Mouse (Mus musculus) kidney, postnatal 0 days (tissue): ENCODE results near the gene AI413582. TPM values are rescaled to one million over a fixed set of nuclear protein-coding genes. Genes with fewer than 3 reads are reported as not detected.

ENCODE experiments used
- ATAC-seq: fragments of 200-750 bp; cut with Nextera tagmentation; replicated peaks from 2 replicates; pipeline ENCODE4 v1.8.0; 2017; ENCODE audit warnings: low read depth, moderate number of reproducible peaks, moderate TSS enrichment, moderate library complexity; ENCODE audit not compliant: low FRiP score
- DNase-seq: peaks from one replicate; pipeline ENCODE4 v3.0.0-alpha.2; 2016; ENCODE audit warnings: low spot score
- H3K27ac ChIP-seq: fragments of 300-500 bp; sonication (generic); 2 replicates; pipeline ENCODE4 v1.5.1; 2014; ENCODE audit warnings: mild to moderate bottlenecking
- H3K27me3 ChIP-seq: fragments of 300-500 bp; sonication (generic); 2 replicates; pipeline ENCODE4 v1.6.1; 2014; ENCODE audit warnings: low read length, mixed read lengths; ENCODE audit not compliant: insufficient read depth
- H3K36me3 ChIP-seq: fragments of 300-500 bp; sonication (generic); 2 replicates; pipeline ENCODE4 v1.6.1; 2014; ENCODE audit warnings: low read length, mixed read lengths; ENCODE audit not compliant: insufficient read depth
- H3K4me1 ChIP-seq: fragments of 300-500 bp; sonication (generic); replicated peaks from 2 replicates; pipeline ENCODE4 v1.6.1; 2014; ENCODE audit warnings: antibody characterized with exemption, low read length, mixed read lengths; ENCODE audit not compliant: insufficient read depth
- H3K4me2 ChIP-seq: fragments of 300-500 bp; sonication (generic); 2 replicates; pipeline ENCODE4 v1.6.1; 2014; ENCODE audit warnings: mild to moderate bottlenecking, low read length, moderate library complexity, mixed read lengths
- H3K4me3 ChIP-seq: fragments of 300-500 bp; sonication (generic); replicated peaks from 2 replicates; pipeline ENCODE4 v1.5.1; 2014; ENCODE audit warnings: low read depth, low read length
- H3K9ac ChIP-seq: fragments of 300-500 bp; sonication (generic); 2 replicates; pipeline ENCODE4 v1.6.1; 2014; ENCODE audit warnings: low read depth, low read length
- H3K9me3 ChIP-seq: fragments of 300-500 bp; sonication (generic); replicated peaks from 2 replicates; pipeline ENCODE4 v1.6.1; 2016; ENCODE audit warnings: low read length, inconsistent platforms, mixed read lengths
- CTCF ChIP-seq: IDR thresholded peaks from 2 replicates; pipeline ENCODE4 v1.5.1; 2016; ENCODE audit warnings: antibody characterized with exemption, low read depth, mild to moderate bottlenecking, moderate library complexity
- WGBS: fragments of 180-500 bp; shearing (Covaris S2); extraction: QIAGEN DNeasy Blood & Tissue Kit; methylation state at CpG from one replicate; pipeline ENCODE4 v1.1.7; 2014; 5-methylcytosine and 5-hydroxymethylcytosine counted together
- polyA plus RNA-seq: library from polyadenylated mRNA; unstranded; fragments of >200 nt; fragmentation: Nextera tagmentation; extraction: Ambion mirVana; gene quantifications from 2 replicates; pipeline ENCODE4 v1.2.1, GENCODE M21; 2015

AI413582 gene
- polyA plus RNA-seq, 1 experiment from 2014 or later = 34.5 TPM

DNA sequence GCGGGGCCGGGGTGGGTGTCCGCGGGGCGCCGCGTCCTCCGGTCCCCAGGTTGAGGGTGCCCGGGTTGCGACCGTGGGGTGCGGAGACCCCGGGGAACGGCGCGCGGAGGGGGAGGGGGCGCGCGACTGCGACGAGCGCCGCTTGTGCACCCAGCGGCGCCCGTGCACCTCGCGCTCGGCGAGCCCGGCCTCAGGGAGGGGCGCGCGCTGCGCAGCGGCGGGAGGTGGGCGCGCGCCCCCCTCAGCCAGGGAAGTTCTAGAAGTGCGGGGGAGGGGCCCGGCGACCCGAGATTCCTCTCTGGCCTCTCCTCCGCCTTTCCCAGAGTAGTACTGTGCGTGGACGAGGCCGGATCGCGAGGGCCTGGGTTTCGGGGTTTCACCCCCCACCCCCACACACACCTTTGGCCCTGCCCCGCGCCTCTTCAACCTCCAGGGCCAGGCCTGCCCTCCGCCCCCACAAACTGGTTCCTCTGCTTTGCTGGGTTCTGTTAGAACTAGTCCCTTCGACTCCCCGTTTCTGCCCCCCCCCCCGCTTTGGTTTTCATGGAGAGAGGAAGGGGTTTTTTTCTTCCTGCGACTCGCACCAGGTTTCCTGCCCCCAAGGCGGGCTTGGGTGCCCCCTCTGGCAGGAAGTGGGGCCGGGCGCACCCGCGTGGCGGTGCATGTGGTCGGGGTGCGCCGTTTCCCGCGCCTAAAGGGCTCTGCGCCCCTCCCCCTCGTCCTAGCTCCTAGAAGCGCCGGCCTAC is 8.2 kb downstream of the AI413582 start:
- Histone ChIP-seq H3K9me3 (no peaks in the 10 kb centered on the region), H3K4me3 (peak overlapping the region; percentile 77), H3K27me3 (no peaks in the 10 kb centered on the region), H3K27ac (peak overlapping the region; percentile 96), H3K36me3 (no peaks in the 10 kb centered on the region), H3K4me2 (peak overlapping the region; percentile 91), H3K9ac (peak overlapping the region; percentile 88), H3K4me1 (peaks cover 18% of the 10 kb centered on the region)
- peak; percentile 78 for DNase-seq
- peak; percentile 37; the same call in 1 of the 2 replicates for TF ChIP-seq CTCF
- 3% methylated on average over 48 of the region's 75 CpGs for WGBS
- ATAC-seq = 0 out of 2 replicates have a peak, but pooled peaks have one; percentile 9

DNA sequence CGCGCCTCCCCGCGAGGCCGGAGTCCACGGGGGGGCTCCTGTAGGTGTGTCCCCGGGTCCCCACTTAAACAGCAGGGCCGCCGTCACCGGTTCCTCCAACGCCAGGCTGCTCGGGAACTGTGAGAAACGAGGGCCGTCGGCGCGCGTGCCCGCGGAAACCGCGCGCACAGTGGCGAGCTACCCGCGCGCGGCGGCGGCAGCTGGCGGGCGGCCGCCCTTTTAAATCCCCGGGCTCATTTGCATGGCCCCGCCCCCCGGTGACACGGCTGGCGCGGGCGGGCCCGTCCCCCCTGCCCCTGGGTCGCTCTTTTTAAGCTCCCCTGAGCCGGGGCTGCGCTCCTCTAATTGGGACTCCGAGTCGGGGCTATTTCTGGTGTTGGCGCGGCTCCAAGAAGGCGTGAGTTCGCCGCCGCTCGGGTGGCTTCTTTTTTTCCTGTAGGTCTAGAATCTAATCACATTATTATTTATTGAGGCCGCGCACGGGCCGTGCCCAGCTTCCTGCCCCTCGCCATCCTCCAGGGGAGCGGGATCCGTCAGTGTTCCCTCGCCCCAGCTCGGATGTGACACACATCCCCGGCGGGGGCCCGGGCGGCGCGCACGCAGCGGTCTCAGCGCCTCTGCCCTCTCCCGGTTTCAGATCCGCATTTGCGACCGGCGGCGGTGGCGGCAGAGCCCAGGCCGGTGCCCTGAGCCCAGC is 9.1 kb downstream of the AI413582 start, which contains the start of gene Hmga1:
Hmga1 (plus strand) TSS at position 183 of the 697 bp plus-strand sequence.
- H3K36me3 ChIP-seq = no peaks in the 10 kb centered on the region
- H3K4me3 ChIP-seq = peak within 1 kb of the TSS; percentile 77
- peak; percentile 62 for ATAC-seq
- TF ChIP-seq CTCF = no peak
- peak within 1 kb of the TSS; percentile 96 for H3K27ac ChIP-seq
- DNase-seq = peak; percentile 90
- WGBS = under 1% methylated on average over 78 of the region's 79 CpGs
- H3K9me3 ChIP-seq = no peaks in the 10 kb centered on the region
- H3K9ac ChIP-seq = peak within 1 kb of the TSS; percentile 88
- peak within 1 kb of the TSS; percentile 91 for H3K4me2 ChIP-seq
- H3K27me3 ChIP-seq = no peaks in the 10 kb centered on the region
- H3K4me1 ChIP-seq = peaks cover 18% of the 10 kb centered on the region

DNA sequence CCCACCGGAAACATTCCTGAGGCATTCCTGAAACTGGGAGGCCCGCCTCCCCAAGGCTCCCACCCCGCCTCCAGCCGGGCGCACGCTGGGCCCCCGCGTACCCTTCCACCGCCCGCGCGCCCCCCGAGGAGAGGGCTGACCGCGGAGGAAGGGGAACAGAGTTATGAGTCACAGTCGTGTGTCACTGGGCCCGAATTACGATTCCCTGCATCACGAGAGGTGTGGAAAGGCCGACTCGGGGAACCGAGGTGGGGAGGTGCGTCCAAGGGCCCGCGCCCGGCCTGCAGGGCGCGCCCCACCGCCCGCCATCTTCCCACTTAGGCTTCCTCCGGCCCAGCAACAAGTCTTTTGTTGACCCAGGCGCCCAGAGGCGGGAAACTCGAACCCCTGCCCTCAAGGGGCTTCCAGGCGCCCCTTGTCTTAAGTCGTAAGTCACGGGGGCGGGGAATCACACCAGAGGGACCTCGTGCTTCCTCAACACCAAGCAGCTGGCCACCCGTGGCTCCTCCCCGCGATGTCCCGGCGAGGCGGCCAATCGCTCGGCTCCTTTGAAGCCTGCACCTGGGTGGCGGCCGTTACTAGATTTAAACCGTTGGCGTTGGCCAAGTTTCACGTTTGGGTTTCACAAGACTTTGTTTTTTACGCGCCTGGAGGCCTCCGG is 9.9 kb downstream of the AI413582 start:
- no peaks in the 10 kb centered on the region for H3K27me3 ChIP-seq
- peaks cover 18% of the 10 kb centered on the region for H3K4me1 ChIP-seq
- H3K4me2 ChIP-seq = peak overlapping the region; percentile 91
- under 1% methylated on average over 55 of the region's 55 CpGs for WGBS
- no peaks in the 10 kb centered on the region for H3K9me3 ChIP-seq
- TF ChIP-seq CTCF = 0 out of 2 replicates have a peak, but pooled peaks have one; percentile 9
- peak overlapping the region; percentile 77 for H3K4me3 ChIP-seq
- peak overlapping the region; percentile 96 for H3K27ac ChIP-seq
- peak; percentile 92 for DNase-seq
- peak overlapping the region; percentile 88 for H3K9ac ChIP-seq
- peak; percentile 51 for ATAC-seq
- H3K36me3 ChIP-seq = no peaks in the 10 kb centered on the region

DNA sequence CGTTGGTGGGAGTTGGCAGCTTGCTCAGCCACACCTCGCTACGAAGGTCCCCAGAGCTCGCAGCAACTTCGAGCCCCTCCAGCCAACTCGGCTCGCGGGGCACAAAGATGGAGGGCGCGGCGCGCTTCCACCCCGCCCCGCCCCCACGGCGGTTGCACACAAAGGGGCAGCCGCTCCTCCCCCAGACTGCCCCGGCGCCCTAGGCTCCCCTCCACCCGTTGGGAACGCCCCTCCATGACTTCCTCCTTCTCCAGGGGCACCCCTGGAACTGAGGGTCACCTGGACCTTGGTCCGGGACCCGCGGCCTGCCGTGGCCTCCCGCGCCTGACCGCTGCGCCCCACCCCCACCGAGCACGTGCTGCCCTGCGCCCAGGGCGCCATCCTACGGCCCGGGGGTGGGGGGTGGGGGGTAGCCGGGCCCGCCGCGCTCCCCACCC is 10.5 kb downstream of the AI413582 start:
- TF ChIP-seq CTCF = no peak

DNA sequence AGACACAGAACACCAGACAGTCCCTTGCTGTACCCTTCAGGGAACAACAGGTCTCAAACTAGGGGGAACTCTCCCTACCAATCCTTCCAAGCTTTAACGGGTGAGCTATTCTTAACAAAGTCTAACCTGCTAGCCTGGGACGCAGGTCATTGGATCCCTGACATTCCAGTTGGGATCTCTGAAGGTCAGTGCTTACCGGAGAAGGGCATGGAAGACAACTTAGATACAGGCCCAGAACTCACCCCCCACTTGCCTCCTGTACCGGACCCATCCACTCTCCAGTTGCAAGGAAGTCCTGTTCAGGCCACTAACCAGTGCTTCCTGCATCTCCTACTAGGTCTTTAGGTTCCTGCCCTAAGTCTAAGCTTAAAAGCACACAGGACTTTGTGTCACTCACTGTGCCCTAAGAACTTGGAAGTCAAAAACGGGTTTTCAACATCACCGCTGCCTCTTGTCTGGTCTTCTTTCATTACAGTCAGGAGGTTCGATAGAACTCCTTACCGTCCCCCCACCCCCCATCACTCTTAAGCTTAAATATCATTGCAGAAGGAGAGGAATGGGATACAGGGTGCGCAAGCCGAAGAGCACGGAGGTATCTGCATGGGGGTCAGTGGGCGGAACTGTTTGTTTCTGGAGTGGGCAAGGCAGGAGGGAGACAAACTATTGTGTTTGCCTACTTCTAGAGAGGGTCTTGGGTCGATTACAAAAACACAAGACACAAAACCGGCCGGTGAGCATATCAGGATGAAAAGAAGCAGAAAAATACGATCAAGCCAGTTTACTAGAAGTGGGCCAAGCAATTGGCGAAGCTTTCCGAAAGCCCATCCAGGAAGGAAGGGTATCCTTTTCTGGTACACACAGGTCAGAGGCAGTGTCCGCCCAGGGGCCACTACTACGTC is 11.2 kb downstream of the AI413582 start:
- peaks cover 19% of the 10 kb centered on the region for H3K4me1 ChIP-seq
- H3K4me2 ChIP-seq = peak overlapping the region; percentile 91
- peak overlapping the region; percentile 88 for H3K9ac ChIP-seq
- DNase-seq = no peak
- H3K36me3 ChIP-seq = no peaks in the 10 kb centered on the region
- ATAC-seq = no peak
- no peak for TF ChIP-seq CTCF
- H3K9me3 ChIP-seq = no peaks in the 10 kb centered on the region
- no peaks in the 10 kb centered on the region for H3K27me3 ChIP-seq
- H3K27ac ChIP-seq = peak overlapping the region; percentile 96
- 56% methylated on average over 20 of the region's 20 CpGs for WGBS
- H3K4me3 ChIP-seq = 0 out of 2 replicates have a peak overlapping the region, but pooled peaks have one; percentile 77

More for the DNA sequence above, 10.5 kb downstream of the AI413582 start:
- peak overlapping the region; percentile 96 for H3K27ac ChIP-seq
- peaks cover 18% of the 10 kb centered on the region for H3K4me1 ChIP-seq
- no peaks in the 10 kb centered on the region for H3K36me3 ChIP-seq
- 1% methylated on average over 35 of the region's 39 CpGs for WGBS
- peak overlapping the region; percentile 77 for H3K4me3 ChIP-seq
- H3K9ac ChIP-seq = peak overlapping the region; percentile 88
- no peaks in the 10 kb centered on the region for H3K27me3 ChIP-seq
- DNase-seq = peak; percentile 79
- peak; percentile 27 for ATAC-seq
- peak overlapping the region; percentile 91 for H3K4me2 ChIP-seq
- no peaks in the 10 kb centered on the region for H3K9me3 ChIP-seq
